Mouse (Mus musculus) heart, embryonic 15.5 days (tissue): ENCODE results near the gene Scyl1. TPM values are rescaled to one million over a fixed set of nuclear protein-coding genes. Genes with fewer than 3 reads are reported as not detected.

Experiments
- ATAC-seq: fragments of 200-750 bp; cut with Nextera tagmentation; replicated peaks from 2 replicates; pipeline ENCODE4 v1.8.0; 2017; ENCODE audit warnings: low read depth, moderate TSS enrichment; ENCODE audit not compliant: insufficient number of reproducible peaks, insufficient read depth, low FRiP score
- H3K27ac ChIP-seq: fragments of 300-500 bp; sonication (generic); 2 replicates; pipeline ENCODE4 v1.5.1; 2015; ENCODE audit warnings: mild to moderate bottlenecking, inconsistent platforms
- H3K27me3 ChIP-seq: fragments of 300-500 bp; sonication (generic); 2 replicates; pipeline ENCODE4 v1.6.1; 2015; ENCODE audit warnings: inconsistent platforms
- H3K36me3 ChIP-seq: fragments of 300-500 bp; sonication (generic); 2 replicates; pipeline ENCODE4 v1.6.1; 2015; ENCODE audit warnings: mild to moderate bottlenecking, inconsistent platforms
- H3K4me1 ChIP-seq: fragments of 300-500 bp; sonication (generic); replicated peaks from 2 replicates; pipeline ENCODE4 v1.6.1; 2015; ENCODE audit warnings: inconsistent platforms
- H3K4me2 ChIP-seq: fragments of 300-500 bp; sonication (generic); 2 replicates; pipeline ENCODE4 v1.6.1; 2015; ENCODE audit warnings: inconsistent platforms, mild to moderate bottlenecking, moderate library complexity
- H3K4me3 ChIP-seq: fragments of 300-500 bp; sonication (generic); 2 replicates; pipeline ENCODE4 v1.5.1; 2015; ENCODE audit warnings: mild to moderate bottlenecking, inconsistent platforms
- H3K9ac ChIP-seq: fragments of 300-500 bp; sonication (generic); 2 replicates; pipeline ENCODE4 v1.6.1; 2015; ENCODE audit warnings: mild to moderate bottlenecking, inconsistent platforms
- H3K9me3 ChIP-seq: fragments of 300-500 bp; sonication (generic); replicated peaks from 2 replicates; pipeline ENCODE4 v1.6.1; 2016; ENCODE audit warnings: inconsistent platforms
- WGBS: fragments of 180-500 bp; shearing (Covaris S2); methylation state at CpG from one replicate; pipeline ENCODE4 v1.1.7; 2015; ENCODE audit warnings: mixed read lengths; 5-methylcytosine and 5-hydroxymethylcytosine counted together
- polyA plus RNA-seq: library from polyadenylated mRNA; unstranded; fragments of >200 nt; fragmentation: Nextera tagmentation; extraction: Ambion mirVana; gene quantifications from 2 replicates; pipeline ENCODE4 v1.2.1, GENCODE M21; 2015

Gene Scyl1
- polyA plus RNA-seq, 1 experiment from 2014 or later = 53.5 TPM

GRCm38 (mm10) chr19:5724549-5724941 is 46.7 kb downstream of the Scyl1 start:
- peak overlapping the region; percentile 78 for H3K4me3 ChIP-seq
- ATAC-seq = peak; percentile 25
- peaks cover 56% of the 10 kb centered on the region for H3K4me1 ChIP-seq
- WGBS = 27% methylated on average over 7 of the region's 7 CpGs
- peak overlapping the region; percentile 72 for H3K9ac ChIP-seq
- H3K9me3 ChIP-seq = no peaks in the 10 kb centered on the region
- H3K4me2 ChIP-seq = peak overlapping the region; percentile 84
- H3K27ac ChIP-seq = peak overlapping the region; percentile 93
- no peaks in the 10 kb centered on the region for H3K27me3 ChIP-seq
- peaks cover 36% of the 10 kb centered on the region for H3K36me3 ChIP-seq

- Histone ChIP-seq H3K27ac (peak overlapping the region; percentile 93), H3K27me3 (no peaks in the 10 kb centered on the region), H3K4me3 (peak overlapping the region; percentile 78), H3K9me3 (no peaks in the 10 kb centered on the region), H3K4me2 (peak overlapping the region; percentile 84), H3K36me3 (peaks cover 41% of the 10 kb centered on the region), H3K9ac (peak overlapping the region; percentile 72), H3K4me1 (peaks cover 56% of the 10 kb centered on the region)
- no peak for ATAC-seq
- WGBS = 32% methylated on average over 4 of the region's 4 CpGs
These were observed 47.2 kb downstream of the Scyl1 start for GRCm38 (mm10) chr19:5723934-5724548.

- H3K9ac ChIP-seq = no peak overlapping the region
- H3K4me2 ChIP-seq = no peak overlapping the region
- ATAC-seq = no peak
- H3K4me1 ChIP-seq = peaks cover 47% of the 10 kb centered on the region
- no peaks in the 10 kb centered on the region for H3K9me3 ChIP-seq
- H3K27me3 ChIP-seq = no peaks in the 10 kb centered on the region
- no peak overlapping the region for H3K4me3 ChIP-seq
- 83% methylated on average over 7 of the region's 7 CpGs for WGBS
- peaks cover 49% of the 10 kb centered on the region for H3K36me3 ChIP-seq
- H3K27ac ChIP-seq = no peak overlapping the region
These were observed 48.3 kb downstream of the Scyl1 start for GRCm38 (mm10) chr19:5722848-5723425.

GRCm38 (mm10) chr19:5721233-5721632 is 50.0 kb downstream of the Scyl1 start:
- Histone ChIP-seq H3K4me3 (no peak overlapping the region), H3K9ac (no peak overlapping the region), H3K36me3 (peaks cover 61% of the 10 kb centered on the region), H3K9me3 (no peaks in the 10 kb centered on the region), H3K27ac (no peak overlapping the region), H3K4me1 (peaks cover 43% of the 10 kb centered on the region), H3K27me3 (no peaks in the 10 kb centered on the region), H3K4me2 (no peak overlapping the region)
- ATAC-seq = no peak
- WGBS = 84% methylated on average over 6 of the region's 6 CpGs

- H3K9me3 ChIP-seq = no peaks in the 10 kb centered on the region
- 49% methylated on average over 10 of the region's 10 CpGs for WGBS
- no peak overlapping the region for H3K4me2 ChIP-seq
- H3K4me1 ChIP-seq = peaks cover 31% of the 10 kb centered on the region
- no peak overlapping the region for H3K4me3 ChIP-seq
- H3K9ac ChIP-seq = no peak overlapping the region
- peaks cover 85% of the 10 kb centered on the region for H3K36me3 ChIP-seq
- H3K27me3 ChIP-seq = no peaks in the 10 kb centered on the region
- no peak for ATAC-seq
- no peak overlapping the region for H3K27ac ChIP-seq
These were observed 54.3 kb downstream of the Scyl1 start for GRCm38 (mm10) chr19:5716955-5717354.

- Histone ChIP-seq H3K4me1 (peaks cover 35% of the 10 kb centered on the region), H3K27me3 (no peaks in the 10 kb centered on the region), H3K4me2 (no peak overlapping the region), H3K9me3 (no peaks in the 10 kb centered on the region), H3K9ac (no peak overlapping the region), H3K36me3 (peaks cover 84% of the 10 kb centered on the region), H3K4me3 (no peak overlapping the region), H3K27ac (peak overlapping the region; percentile 24; the same call in 1 of the 2 replicates)
- WGBS = 46% methylated on average over 43 of the region's 43 CpGs
- ATAC-seq = no peak
These were observed 55.2 kb downstream of the Scyl1 start for GRCm38 (mm10) chr19:5715793-5716688.

GRCm38 (mm10) chr19:5713730-5714129 is 57.5 kb downstream of the Scyl1 start:
- Histone ChIP-seq H3K4me1 (peaks cover 35% of the 10 kb centered on the region), H3K4me2 (peak overlapping the region; percentile 39), H3K4me3 (peak overlapping the region; percentile 12), H3K27ac (peak overlapping the region; percentile 52), H3K9me3 (no peaks in the 10 kb centered on the region), H3K36me3 (peaks cover 84% of the 10 kb centered on the region), H3K9ac (0 out of 2 replicates have a peak overlapping the region, but pooled peaks have one; percentile 1), H3K27me3 (no peaks in the 10 kb centered on the region)
- 6% methylated on average over 2 of the region's 2 CpGs for WGBS
- ATAC-seq = peak; percentile 71

GRCm38 (mm10) chr19:5713255-5713654 is 58.0 kb downstream of the Scyl1 start:
- no peak for ATAC-seq
- no peaks in the 10 kb centered on the region for H3K9me3 ChIP-seq
- 68% methylated on average over 5 of the region's 5 CpGs for WGBS
- peaks cover 35% of the 10 kb centered on the region for H3K4me1 ChIP-seq
- H3K36me3 ChIP-seq = peaks cover 84% of the 10 kb centered on the region
- no peaks in the 10 kb centered on the region for H3K27me3 ChIP-seq
- 0 out of 2 replicates have a peak overlapping the region, but pooled peaks have one; percentile 1 for H3K9ac ChIP-seq
- H3K27ac ChIP-seq = peak overlapping the region; percentile 52
- H3K4me2 ChIP-seq = peak overlapping the region; percentile 39
- peak overlapping the region; percentile 12 for H3K4me3 ChIP-seq

- no peak overlapping the region for H3K4me2 ChIP-seq
- H3K27me3 ChIP-seq = no peaks in the 10 kb centered on the region
- H3K27ac ChIP-seq = no peak overlapping the region
- ATAC-seq = no peak
- no peak overlapping the region for H3K9ac ChIP-seq
- WGBS = 88% methylated on average over 14 of the region's 14 CpGs
- no peak overlapping the region for H3K4me3 ChIP-seq
- H3K36me3 ChIP-seq = peaks cover 91% of the 10 kb centered on the region
- no peaks in the 10 kb centered on the region for H3K9me3 ChIP-seq
- H3K4me1 ChIP-seq = peaks cover 29% of the 10 kb centered on the region
These were observed 59.2 kb downstream of the Scyl1 start for GRCm38 (mm10) chr19:5711907-5712460.

GRCm38 (mm10) chr19:5711218-5711617 is 60.0 kb downstream of the Scyl1 start:
- Histone ChIP-seq H3K27ac (no peak overlapping the region), H3K27me3 (no peaks in the 10 kb centered on the region), H3K4me2 (no peak overlapping the region), H3K4me3 (no peak overlapping the region), H3K4me1 (peaks cover 23% of the 10 kb centered on the region), H3K36me3 (peaks cover 91% of the 10 kb centered on the region), H3K9ac (no peak overlapping the region), H3K9me3 (no peaks in the 10 kb centered on the region)
- no peak for ATAC-seq
- 36% methylated on average over 3 of the region's 3 CpGs for WGBS

- no peak overlapping the region for H3K4me3 ChIP-seq
- H3K9ac ChIP-seq = no peak overlapping the region
- H3K4me2 ChIP-seq = no peak overlapping the region
- no peak for ATAC-seq
- H3K27ac ChIP-seq = no peak overlapping the region
- WGBS = 87% methylated on average over 8 of the region's 8 CpGs
- H3K4me1 ChIP-seq = peaks cover 25% of the 10 kb centered on the region
- H3K36me3 ChIP-seq = peaks cover 86% of the 10 kb centered on the region
- no peaks in the 10 kb centered on the region for H3K27me3 ChIP-seq
- H3K9me3 ChIP-seq = no peaks in the 10 kb centered on the region
These were observed 60.6 kb downstream of the Scyl1 start for GRCm38 (mm10) chr19:5710581-5710980.
